13 mouse cellular contexts compared by ENCODE assay signal in genomic region chr8:123034171-123034570, GRCm38 (mm10). TPM values are rescaled to one million over a fixed set of nuclear protein-coding genes. Genes with fewer than 3 reads are reported as not detected.
DNase-seq lines count a peak whose midpoint lies in the region; ATAC-seq and TF ChIP-seq lines count a peak whose summit lies in the region.
"Had no signal": no experiment of that assay in that cellular context is flagged by ENCODE, and none has a peak within 500 bp of the region (broad histone marks: within the 10 kb centered on the region; RNA-seq: fewer than 3 reads in every experiment).

No protein-coding gene starts in this region.

- H3K27me3 ChIP-seq in midbrain, embryonic 14.5 days (ENCODE audit: control insufficient read depth, insufficient read depth, low read length): no peaks in the 10 kb centered on the region
- H3K27me3 ChIP-seq: neural tube, embryonic 13.5 days had no signal

- no peak overlapping the region for H3K4me3 ChIP-seq in gastrocnemius, adult 2 months
- no peak overlapping the region for H3K4me3 ChIP-seq in midbrain, embryonic 14.5 days (replicated peaks; ENCODE audit: low read depth, low read length)
- H3K4me3 ChIP-seq: embryonic facial prominence, embryonic 10.5 days; neural tube, embryonic 13.5 days had no signal

- WGBS in midbrain, embryonic 14.5 days: 90% methylated on average over 6 of the region's 6 CpGs

- H3K36me3 ChIP-seq in midbrain, embryonic 14.5 days (ENCODE audit: control insufficient read depth, insufficient read depth, low read length): no peaks in the 10 kb centered on the region
- H3K36me3 ChIP-seq: neural tube, embryonic 13.5 days had no signal

- TF ChIP-seq CTCF in gastrocnemius, adult 2 months (IDR thresholded peaks at IDR 0.05): no peak

- intact Hi-C loops in gastrocnemius, adult 2 months (cut with DNase I): no loop called here

- H3K9ac ChIP-seq in midbrain, embryonic 14.5 days (replicated peaks; ENCODE audit: low read length): no peak overlapping the region
- H3K9ac ChIP-seq: forebrain, postnatal 0 days; neural tube, embryonic 13.5 days had no signal

- ATAC-seq in granulocyte monocyte progenitor cell, adult 5-6 weeks (replicated peaks; ENCODE audit: poor library complexity, severe bottlenecking): peak; percentile 57
- ATAC-seq in midbrain, embryonic 14.5 days (ENCODE audit: low FRiP score, low TSS enrichment): no peak
- ATAC-seq: forebrain, postnatal 0 days had no signal

- H3K27ac ChIP-seq in gastrocnemius, adult 2 months: 0 out of 2 replicates have a peak overlapping the region, but pooled peaks have one; percentile 24
- no peak overlapping the region for H3K27ac ChIP-seq in midbrain, embryonic 14.5 days (replicated peaks; ENCODE audit: low read depth, low read length)
- H3K27ac ChIP-seq: embryonic facial prominence, embryonic 10.5 days; neural tube, embryonic 13.5 days had no signal

- DNase-seq in gastrocnemius, adult 2 months: no peak
- no peak for DNase-seq in gastrocnemius, adult 18-20 months (ENCODE audit: low spot score)
- peak; percentile 91 for DNase-seq in 416B (ENCODE audit: low read depth)
- DNase-seq in naive thymus-derived CD4-positive, alpha-beta T cell, adult 2 months (ENCODE audit: low read depth): peak; percentile 85
- no peak for DNase-seq in embryo, embryonic 10 days (ENCODE audit: low spot score)
- DNase-seq in layer of hippocampus, postnatal 36 days: no peak
- DNase-seq in midbrain, embryonic 14.5 days: no peak
- DNase-seq: forebrain, postnatal 0 days; heart, postnatal 36 days; kidney, postnatal 14 days had no signal

- no peak overlapping the region for H3K4me2 ChIP-seq in midbrain, embryonic 14.5 days (ENCODE audit: low read length)
- H3K4me2 ChIP-seq: neural tube, embryonic 13.5 days had no signal

- H3K9me3 ChIP-seq in midbrain, embryonic 14.5 days (ENCODE audit: control insufficient read depth, low read length): no peaks in the 10 kb centered on the region
- H3K9me3 ChIP-seq: embryonic facial prominence, embryonic 10.5 days; neural tube, embryonic 13.5 days had no signal

- peaks cover 9% of the 10 kb centered on the region for H3K4me1 ChIP-seq in midbrain, embryonic 14.5 days (ENCODE audit: control insufficient read depth, insufficient read depth, low read length)

RNA-seq across cellular contexts. Expression of gene Ankrd11, which starts 7.9 kb away (rescaled TPM):
- total RNA-seq in gastrocnemius, adult 2 months (2021): 10 to 100 TPM; 60.3 to 62.1 TPM
- 10 to 100 TPM; 61.1 to 68.9 TPM for total RNA-seq in gastrocnemius, adult 18-20 months (2021)
- 86.3 and 104 TPM in 2 replicates for total RNA-seq in granulocyte monocyte progenitor cell, adult 5-6 weeks (2014; fragmentation: Nextera tagmentation)
- total RNA-seq in granulocyte monocyte progenitor cell, adult 5-6 weeks (2017): 63.3 and 63.9 TPM in 2 replicates
- 100 to 1,000 TPM; 164 to 171 TPM for total RNA-seq in layer of hippocampus, postnatal 36 days (2021)
- polyA plus RNA-seq in midbrain, embryonic 14.5 days (2014; fragmentation: Nextera tagmentation; extraction: Ambion mirVana): 42.4 and 46.2 TPM in 2 replicates

RNA-seq across cellular contexts. Expression of gene Spg7, which starts 28.6 kb away (rescaled TPM):
- total RNA-seq in gastrocnemius, adult 2 months (2021): 10 to 100 TPM; 67.4 to 74.9 TPM
- total RNA-seq in gastrocnemius, adult 18-20 months (2021): 10 to 100 TPM; 73.9 to 77.4 TPM
- total RNA-seq in granulocyte monocyte progenitor cell, adult 5-6 weeks (2014; fragmentation: Nextera tagmentation): 29.5 and 40.3 TPM in 2 replicates
- total RNA-seq in granulocyte monocyte progenitor cell, adult 5-6 weeks (2017): 47.3 and 65.5 TPM in 2 replicates
- 10 to 100 TPM; 54.9 to 61.1 TPM for total RNA-seq in layer of hippocampus, postnatal 36 days (2021)
- 42.0 and 43.6 TPM in 2 replicates for polyA plus RNA-seq in midbrain, embryonic 14.5 days (2014; fragmentation: Nextera tagmentation; extraction: Ambion mirVana)

Comparison
In these comparisons a context has a peak if more than half of its experiments do, and no peak if none do; other contexts are left out.
1. DNase-seq: peak in 416B (single experiment) and naive thymus-derived CD4-positive, alpha-beta T cell, adult 2 months (single experiment); none in gastrocnemius, adult 2 months (single experiment), gastrocnemius, adult 18-20 months (single experiment), embryo, embryonic 10 days (single experiment), layer of hippocampus, postnatal 36 days (0 of 2) and midbrain, embryonic 14.5 days (single experiment).